Mouse (Mus musculus) gastrocnemius, postnatal 10 days (tissue): ENCODE data around the gene Alkbh6. TPM values are rescaled to one million over a fixed set of nuclear protein-coding genes. Genes with fewer than 3 reads are reported as not detected.

ENCODE experiments used
- total RNA-seq, 2 experiments: library from RNA; stranded (reverse); gene quantifications; 2 replicates each; pipeline ENCODE4 v1.2.3; 2021

The Alkbh6 gene
- total RNA-seq, 2 experiments from 2014 or later: 18.3 to 18.6 TPM

Other genes starting within 250 kb of the Alkbh6 start
- 1 to 10 TPM in 1 of 2 experiments, under 1 TPM in 1; 0.52 to 1.2 TPM for gene Zfp82, start 235.8 kb upstream of the Alkbh6 start, total RNA-seq
- gene Gm26920, start 218.3 kb upstream of the Alkbh6 start, total RNA-seq: 1 to 10 TPM in 1 of 2 experiments, under 1 TPM in 1; 0.33 to 1.8 TPM
- gene Zfp566, start 218.2 kb upstream of the Alkbh6 start, total RNA-seq: 1 to 10 TPM; 2.0 to 3.2 TPM
- 10 to 100 TPM; 35.2 to 46.9 TPM for gene Zfp260, start 213.9 kb upstream of the Alkbh6 start, total RNA-seq
- 1 to 10 TPM; 2.6 to 4.8 TPM for gene Zfp382, start 186.8 kb upstream of the Alkbh6 start, total RNA-seq
- gene Zfp146, start 139.0 kb upstream of the Alkbh6 start, total RNA-seq: 10 to 100 TPM; 34.6 to 40.3 TPM
- gene Cox7a1, start 124.6 kb upstream of the Alkbh6 start, total RNA-seq: 100 to 1,000 TPM; 630 to 723 TPM
- 100 to 1,000 TPM; 314 to 330 TPM for gene Capns1, start 109.9 kb upstream of the Alkbh6 start, total RNA-seq
- gene Polr2i, start 76.8 kb upstream of the Alkbh6 start, total RNA-seq: 10 to 100 TPM; 71.9 to 80.7 TPM
- gene Tbcb, start 76.4 kb upstream of the Alkbh6 start, total RNA-seq: 10 to 100 TPM; 42.8 to 47.0 TPM
- under 1 TPM in 1 of 2 experiments, not detected in 1; 0.77 TPM for gene Ovol3, start 73.0 kb upstream of the Alkbh6 start, total RNA-seq
- under 1 TPM; 0.32 to 0.38 TPM for gene Thap8, start 28.6 kb upstream of the Alkbh6 start, total RNA-seq
- gene Wdr62, start 28.3 kb upstream of the Alkbh6 start, total RNA-seq: 1 to 10 TPM; 4.9 to 5.9 TPM
- gene Clip3, start 17.0 kb upstream of the Alkbh6 start, total RNA-seq: 10 to 100 TPM; 22.2 to 26.5 TPM
- gene Syne4, start 6.1 kb downstream of the Alkbh6 start, total RNA-seq: 1 to 10 TPM; 1.8 TPM
- gene E130208F15Rik, start 13.0 kb downstream of the Alkbh6 start, total RNA-seq: 1 to 10 TPM; 1.0 to 1.2 TPM
- 10 to 100 TPM; 10.3 to 11.5 TPM for gene Sdhaf1, start 15.2 kb downstream of the Alkbh6 start, total RNA-seq
- gene Lrfn3, start 54.1 kb downstream of the Alkbh6 start, total RNA-seq: 1 to 10 TPM; 1.6 to 3.1 TPM
- gene Tyrobp, start 105.0 kb downstream of the Alkbh6 start, total RNA-seq: 10 to 100 TPM; 11.9 to 22.2 TPM
- gene Hcst, start 111.1 kb downstream of the Alkbh6 start, total RNA-seq: under 1 TPM; 0.66 to 0.72 TPM
- under 1 TPM; 0.14 to 0.45 TPM for gene Nfkbid, start 113.0 kb downstream of the Alkbh6 start, total RNA-seq
- gene Aplp1, start 136.8 kb downstream of the Alkbh6 start, total RNA-seq: 1 to 10 TPM; 3.3 to 4.4 TPM
- gene Kirrel2, start 149.0 kb downstream of the Alkbh6 start, total RNA-seq: not detected
- gene Nphs1, start 149.6 kb downstream of the Alkbh6 start, total RNA-seq: not detected
- not detected for gene Prodh2, start 184.9 kb downstream of the Alkbh6 start, total RNA-seq
- gene Arhgap33, start 226.3 kb downstream of the Alkbh6 start, total RNA-seq: 1 to 10 TPM; 3.2 to 4.8 TPM
- gene Hspb6, start 243.5 kb downstream of the Alkbh6 start, total RNA-seq: 100 to 1,000 TPM; 304 to 323 TPM
- gene Proser3, start 243.6 kb downstream of the Alkbh6 start, total RNA-seq: 1 to 10 TPM; 3.8 to 6.2 TPM